9 mouse cellular contexts compared by ENCODE assay signal in the genomic region with DNA sequence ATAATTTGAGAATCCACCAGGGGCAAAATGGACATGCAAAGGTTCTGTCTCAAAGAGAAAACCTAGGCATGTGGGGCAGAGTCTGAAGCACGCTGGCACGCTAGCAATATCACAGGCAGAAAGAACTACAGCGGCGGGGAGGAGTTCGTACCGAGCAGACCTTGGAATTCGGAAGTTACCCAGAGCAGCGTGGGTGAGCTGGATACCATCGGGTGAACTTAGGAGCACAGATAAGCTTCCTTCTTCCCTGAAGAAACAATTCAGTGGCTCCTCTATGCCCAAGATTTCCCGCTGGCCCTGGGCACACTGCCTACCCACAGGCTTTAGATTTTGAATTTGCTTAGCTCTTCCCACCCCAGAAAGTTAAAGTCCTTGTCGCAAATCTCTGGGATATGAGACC.
DNase-seq lines count a peak whose midpoint lies in the region; ATAC-seq and TF ChIP-seq lines count a peak whose summit lies in the region.
"Had no signal": no experiment of that assay in that cellular context is flagged by ENCODE, and none has a peak within 500 bp of the region (broad histone marks: within the 10 kb centered on the region; RNA-seq: fewer than 3 reads in every experiment).

No protein-coding gene starts in this region.

- H3K9ac ChIP-seq in hindbrain, embryonic 12.5 days = no peak overlapping the region

- DNase-seq in kidney, adult 2 months = peak; percentile 2
- no peak for DNase-seq in kidney, adult 11 months
- peak; percentile 51 to 58 for DNase-seq in cerebellum, adult 2 months
- DNase-seq in neural tube, embryonic 10.5 days (ENCODE audit: extremely low spot score, low spot score) = peak; percentile 17
- DNase-seq in left cerebral cortex, adult 2 months (ENCODE audit: extremely low spot score in 1 of 2, low spot score in 2 of 2) = no peak
- DNase-seq in layer of hippocampus, adult 9-11 months = no peak
- DNase-seq in forebrain, embryonic 10.5 days (ENCODE audit: extremely low spot score, low spot score) = no peak

- TF ChIP-seq POLR2A in kidney, adult 2 months (IDR thresholded peaks at IDR 0.05; ENCODE audit: low read depth, low read length) = no peak
- no peak for TF ChIP-seq POLR2A in cerebellum, adult 2 months (IDR thresholded peaks at IDR 0.05; ENCODE audit: borderline replicate concordance, insufficient read depth, low read length)

- peak overlapping the region; percentile 27 for H3K4me2 ChIP-seq in hindbrain, embryonic 12.5 days (replicated peaks)

- no peak for TF ChIP-seq CTCF in kidney, adult 2 months (conservative IDR thresholded peaks at IDR 0.05; ENCODE audit: insufficient read depth, insufficient read length, low read depth, low read length)
- no peak for TF ChIP-seq CTCF in cerebellum, adult 2 months (IDR thresholded peaks at IDR 0.05; ENCODE audit: borderline replicate concordance, insufficient read depth, low read depth, low read length)
- TF ChIP-seq CTCF in left cerebral cortex, adult 2 months (IDR thresholded peaks at IDR 0.05) = no peak

- H3K36me3 ChIP-seq in kidney, adult 2 months (ENCODE audit: control insufficient read depth, insufficient read depth, low read length) = no peaks in the 10 kb centered on the region
- no peaks in the 10 kb centered on the region for H3K36me3 ChIP-seq in hindbrain, embryonic 12.5 days
- H3K36me3 ChIP-seq in forebrain, embryonic 10.5 days (replicated peaks) = no peaks in the 10 kb centered on the region
- H3K36me3 ChIP-seq: G1E had no signal

- no peak for ATAC-seq in hindbrain, embryonic 12.5 days (ENCODE audit: low FRiP score)

- intact Hi-C loops in left cerebral cortex, adult 2 months (cut with DNase I) = loop anchor here (5.0 kb wide), 1 partner anchor 108 kb away; no protein-coding TSS in a partner anchor

- no peak overlapping the region for H3K27ac ChIP-seq in kidney, adult 2 months (ENCODE audit: insufficient read depth, low read depth, low read length)
- H3K27ac ChIP-seq in cerebellum, adult 2 months (ENCODE audit: insufficient read depth, low read length) = no peak overlapping the region; the same call in 1 of the 2 replicates
- H3K27ac ChIP-seq in hindbrain, embryonic 12.5 days = no peak overlapping the region; the same call in 1 of the 2 replicates
- no peak overlapping the region for H3K27ac ChIP-seq in left cerebral cortex, adult 2 months
- no peak overlapping the region for H3K27ac ChIP-seq in forebrain, embryonic 10.5 days

- no peaks in the 10 kb centered on the region for H3K27me3 ChIP-seq in kidney, adult 2 months (replicated peaks; ENCODE audit: control insufficient read depth, insufficient read depth, low read length)
- no peaks in the 10 kb centered on the region for H3K27me3 ChIP-seq in cerebellum, adult 2 months (ENCODE audit: control insufficient read depth, insufficient read depth, low read length)
- H3K27me3 ChIP-seq in hindbrain, embryonic 12.5 days = no peaks in the 10 kb centered on the region
- no peaks in the 10 kb centered on the region for H3K27me3 ChIP-seq in forebrain, embryonic 10.5 days (ENCODE audit: poor library complexity, severe bottlenecking)

- H3K9me3 ChIP-seq in hindbrain, embryonic 12.5 days (replicated peaks) = no peaks in the 10 kb centered on the region
- H3K9me3 ChIP-seq in forebrain, embryonic 10.5 days = no peaks in the 10 kb centered on the region

- no peak overlapping the region for H3K4me3 ChIP-seq in kidney, adult 2 months (ENCODE audit: insufficient read depth, low read depth, low read length)
- H3K4me3 ChIP-seq in cerebellum, adult 2 months (replicated peaks; ENCODE audit: insufficient read depth, low read depth, low read length) = peak overlapping the region; percentile 35
- 0 out of 2 replicates have a peak overlapping the region, but pooled peaks have one; percentile 1 for H3K4me3 ChIP-seq in hindbrain, embryonic 12.5 days
- H3K4me3 ChIP-seq in left cerebral cortex, adult 2 months = no peak overlapping the region
- H3K4me3 ChIP-seq in forebrain, embryonic 10.5 days = no peak overlapping the region

- no peaks in the 10 kb centered on the region for H3K4me1 ChIP-seq in kidney, adult 2 months (ENCODE audit: control insufficient read depth, insufficient read depth, low read length)
- H3K4me1 ChIP-seq in cerebellum, adult 2 months (ENCODE audit: control insufficient read depth, insufficient read depth, low read length) = no peaks in the 10 kb centered on the region
- H3K4me1 ChIP-seq in hindbrain, embryonic 12.5 days = peaks cover 2% of the 10 kb centered on the region; the same call in 1 of the 2 replicates
- H3K4me1 ChIP-seq in forebrain, embryonic 10.5 days = no peaks in the 10 kb centered on the region

- WGBS in kidney, adult 2 months = 44% methylated on average over 11 of the region's 11 CpGs
- 9% methylated on average over 11 of the region's 11 CpGs for WGBS in cerebellum, adult 2 months
- WGBS in hindbrain, embryonic 12.5 days = 53% methylated on average over 11 of the region's 11 CpGs
- WGBS in forebrain, embryonic 10.5 days = 66% methylated on average over 11 of the region's 11 CpGs

Comparison
In these comparisons a context has a peak if more than half of its experiments do, and no peak if none do; other contexts are left out.
1. DNase-seq: peak in kidney, adult 2 months (single experiment), cerebellum, adult 2 months (2 of 2) and neural tube, embryonic 10.5 days (single experiment); none in kidney, adult 11 months (single experiment), left cerebral cortex, adult 2 months (0 of 2), layer of hippocampus, adult 9-11 months (single experiment) and forebrain, embryonic 10.5 days (single experiment).
2. H3K4me3 ChIP-seq: peak in cerebellum, adult 2 months (single experiment) and hindbrain, embryonic 12.5 days (single experiment); none in kidney, adult 2 months (single experiment), left cerebral cortex, adult 2 months (single experiment) and forebrain, embryonic 10.5 days (single experiment).